Mouse (Mus musculus): ENCODE measurements around the gene Cacna2d4. TPM values are rescaled to one million over a fixed set of nuclear protein-coding genes. Genes with fewer than 3 reads are reported as not detected.

Gene Cacna2d4
- total and polyA plus RNA-seq, 3 experiments = 0.33 TPM; not detected in 2

DNA sequence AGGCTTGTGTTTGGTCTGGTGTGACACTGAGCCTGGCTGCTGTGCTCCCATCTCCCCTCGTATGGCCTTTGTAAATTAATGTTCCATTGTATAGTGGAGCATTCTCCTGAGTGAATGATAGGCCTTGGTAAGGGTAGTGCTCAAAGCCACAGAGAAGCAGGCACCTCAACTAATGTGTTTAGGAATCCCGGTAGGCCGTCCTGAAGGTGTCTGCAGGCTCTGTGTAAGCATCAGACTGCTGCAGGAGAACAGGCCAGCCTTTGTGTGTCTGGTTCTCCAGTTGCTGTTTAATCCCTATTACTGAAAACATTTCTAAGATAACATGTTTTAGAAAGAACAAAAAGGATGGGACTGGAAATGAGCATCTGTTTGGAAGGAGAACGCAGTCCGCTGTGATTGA is 17.7 kb upstream of the Cacna2d4 start:
- ATAC-seq (ENCODE audit: extremely low read depth, insufficient number of reproducible peaks, low FRiP score, poor library complexity, severe bottlenecking) = no peak
- Histone ChIP-seq H3K27me3 (ENCODE audit: insufficient read depth, low read length) (no peaks in the 10 kb centered on the region), H3K4me3 (ENCODE audit: low read depth, low read length) (no peak overlapping the region), H3K4me1 (ENCODE audit: insufficient read depth, low read depth, low read length) (no peaks in the 10 kb centered on the region), H3K36me3 (replicated peaks) (peaks cover 62% of the 10 kb centered on the region), H3K9me3 (replicated peaks) (no peaks in the 10 kb centered on the region)
- TF ChIP-seq CTCF (IDR thresholded peaks at IDR 0.05; ENCODE audit: low read depth, low read length) (no peak), TAL1 (conservative IDR thresholded peaks at IDR 0.05; ENCODE audit: low read depth, low read length) (no peak), POLR2AphosphoS5 (IDR thresholded peaks at IDR 0.05; ENCODE audit: insufficient replicate concordance, low read depth, low read length) (no peak), GATA1 (IDR thresholded peaks at IDR 0.05; ENCODE audit: borderline replicate concordance, low read length) (no peak), GATA2 (IDR thresholded peaks at IDR 0.05; ENCODE audit: borderline replicate concordance, low read depth, low read length) (no peak)
- DNase-seq (ENCODE audit: low spot score) = no peak

GRCm38 (mm10) chr6:119219237-119219870 is 17.0 kb upstream of the Cacna2d4 start:
- no peaks in the 10 kb centered on the region for H3K4me1 ChIP-seq (ENCODE audit: insufficient read depth, low read depth, low read length)
- no peaks in the 10 kb centered on the region for H3K9me3 ChIP-seq (replicated peaks)
- no peak for ATAC-seq (ENCODE audit: extremely low read depth, insufficient number of reproducible peaks, low FRiP score, poor library complexity, severe bottlenecking)
- H3K36me3 ChIP-seq (replicated peaks) = peaks cover 56% of the 10 kb centered on the region
- no peaks in the 10 kb centered on the region for H3K27me3 ChIP-seq (ENCODE audit: insufficient read depth, low read length)
- DNase-seq (ENCODE audit: low spot score) = no peak
- TF ChIP-seq GATA2 (IDR thresholded peaks at IDR 0.05; ENCODE audit: borderline replicate concordance, low read depth, low read length) = no peak
- no peak for TF ChIP-seq GATA1 (IDR thresholded peaks at IDR 0.05; ENCODE audit: borderline replicate concordance, low read length)
- no peak for TF ChIP-seq CTCF (IDR thresholded peaks at IDR 0.05; ENCODE audit: low read depth, low read length)
- TF ChIP-seq TAL1 (conservative IDR thresholded peaks at IDR 0.05; ENCODE audit: low read depth, low read length) = no peak
- no peak for TF ChIP-seq POLR2AphosphoS5 (IDR thresholded peaks at IDR 0.05; ENCODE audit: insufficient replicate concordance, low read depth, low read length)
- no peak overlapping the region for H3K4me3 ChIP-seq (ENCODE audit: low read depth, low read length)

DNA sequence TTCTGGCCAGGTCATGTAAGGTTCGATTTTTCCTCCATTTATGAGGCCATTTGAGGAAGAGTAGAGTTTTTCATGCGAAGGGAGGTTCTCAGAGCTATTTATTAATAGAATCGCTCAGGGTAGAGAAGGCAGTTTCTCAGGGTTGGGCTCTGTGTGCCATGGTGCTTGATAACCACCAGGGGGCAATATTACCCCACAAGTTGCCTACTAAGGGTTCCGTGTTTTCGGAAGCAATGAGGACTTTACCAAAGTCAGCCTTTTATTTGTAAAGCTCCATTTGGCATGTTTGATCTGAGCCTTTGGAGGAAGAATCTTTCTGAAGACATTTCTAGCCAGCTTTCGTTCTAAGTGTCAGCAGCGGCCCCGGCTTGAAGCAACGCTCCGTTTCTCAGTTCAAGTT is 16.0 kb upstream of the Cacna2d4 start:
- peaks cover 47% of the 10 kb centered on the region for H3K36me3 ChIP-seq (replicated peaks)
- ATAC-seq (ENCODE audit: extremely low read depth, insufficient number of reproducible peaks, low FRiP score, poor library complexity, severe bottlenecking) = 0 out of 2 replicates have a peak, but pooled peaks have one; percentile 19
- H3K9me3 ChIP-seq (replicated peaks) = no peaks in the 10 kb centered on the region
- no peaks in the 10 kb centered on the region; the same call in 1 of the 2 replicates for H3K27me3 ChIP-seq (ENCODE audit: insufficient read depth, low read length)
- DNase-seq (ENCODE audit: low spot score) = peak; percentile 30
- TF ChIP-seq GATA2 (IDR thresholded peaks at IDR 0.05; ENCODE audit: borderline replicate concordance, low read depth, low read length) (no peak), CTCF (IDR thresholded peaks at IDR 0.05; ENCODE audit: low read depth, low read length) (peak; percentile 77), GATA1 (IDR thresholded peaks at IDR 0.05; ENCODE audit: borderline replicate concordance, low read length) (no peak), POLR2AphosphoS5 (IDR thresholded peaks at IDR 0.05; ENCODE audit: insufficient replicate concordance, low read depth, low read length) (no peak), TAL1 (conservative IDR thresholded peaks at IDR 0.05; ENCODE audit: low read depth, low read length) (no peak)
- H3K4me3 ChIP-seq (ENCODE audit: low read depth, low read length) = no peak overlapping the region
- H3K4me1 ChIP-seq (ENCODE audit: insufficient read depth, low read depth, low read length) = no peaks in the 10 kb centered on the region

GRCm38 (mm10) chr6:119224451-119225195 is 11.7 kb upstream of the Cacna2d4 start:
- Histone ChIP-seq H3K4me1 (ENCODE audit: insufficient read depth, low read depth, low read length) (no peaks in the 10 kb centered on the region), H3K4me3 (ENCODE audit: low read depth, low read length) (no peak overlapping the region), H3K36me3 (replicated peaks) (peaks cover 14% of the 10 kb centered on the region), H3K27me3 (ENCODE audit: insufficient read depth, low read length) (no peaks in the 10 kb centered on the region; the same call in 1 of the 2 replicates), H3K9me3 (replicated peaks) (no peaks in the 10 kb centered on the region)
- ATAC-seq (ENCODE audit: extremely low read depth, insufficient number of reproducible peaks, low FRiP score, poor library complexity, severe bottlenecking) (no peak), DNase-seq (ENCODE audit: low spot score) (no peak)
- TF ChIP-seq TAL1 (conservative IDR thresholded peaks at IDR 0.05; ENCODE audit: low read depth, low read length) (no peak), GATA2 (IDR thresholded peaks at IDR 0.05; ENCODE audit: borderline replicate concordance, low read depth, low read length) (no peak), CTCF (IDR thresholded peaks at IDR 0.05; ENCODE audit: low read depth, low read length) (no peak), POLR2AphosphoS5 (IDR thresholded peaks at IDR 0.05; ENCODE audit: insufficient replicate concordance, low read depth, low read length) (no peak), GATA1 (IDR thresholded peaks at IDR 0.05; ENCODE audit: borderline replicate concordance, low read length) (no peak)

- ATAC-seq (ENCODE audit: extremely low read depth, insufficient number of reproducible peaks, low FRiP score, poor library complexity, severe bottlenecking) (no peak), DNase-seq (ENCODE audit: low spot score) (no peak)
- no peaks in the 10 kb centered on the region for H3K9me3 ChIP-seq (replicated peaks)
- H3K27me3 ChIP-seq (ENCODE audit: insufficient read depth, low read length) = no peaks in the 10 kb centered on the region; the same call in 1 of the 2 replicates
- TF ChIP-seq GATA1 (IDR thresholded peaks at IDR 0.05; ENCODE audit: borderline replicate concordance, low read length) (no peak), CTCF (IDR thresholded peaks at IDR 0.05; ENCODE audit: low read depth, low read length) (no peak), TAL1 (conservative IDR thresholded peaks at IDR 0.05; ENCODE audit: low read depth, low read length) (no peak), GATA2 (IDR thresholded peaks at IDR 0.05; ENCODE audit: borderline replicate concordance, low read depth, low read length) (no peak), POLR2AphosphoS5 (IDR thresholded peaks at IDR 0.05; ENCODE audit: insufficient replicate concordance, low read depth, low read length) (no peak)
- no peaks in the 10 kb centered on the region for H3K4me1 ChIP-seq (ENCODE audit: insufficient read depth, low read depth, low read length)
- H3K4me3 ChIP-seq (ENCODE audit: low read depth, low read length) = no peak overlapping the region
- peaks cover 11% of the 10 kb centered on the region for H3K36me3 ChIP-seq (replicated peaks)
Observed at GRCm38 (mm10) chr6:119225226-119225625, 11.1 kb upstream of the Cacna2d4 start.

DNA sequence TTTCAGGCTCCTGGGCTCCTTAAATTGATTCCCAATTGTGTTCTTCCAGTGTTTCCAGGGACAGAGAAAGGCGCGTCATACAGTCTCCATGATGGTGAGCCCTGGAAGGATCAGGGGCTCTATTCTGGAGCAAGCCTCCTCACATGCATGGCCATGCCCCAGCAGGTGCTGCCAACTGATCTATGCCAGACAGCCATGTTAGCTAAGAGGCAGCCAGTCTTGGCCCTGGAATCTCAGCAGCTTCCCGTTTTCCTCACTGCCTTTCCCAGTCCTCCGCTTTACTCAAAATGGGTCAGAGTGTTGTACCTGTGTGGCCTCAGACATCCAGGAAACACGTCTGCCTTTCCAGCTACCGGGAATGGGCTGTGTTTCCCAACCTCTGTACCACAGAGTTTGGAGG is 10.6 kb upstream of the Cacna2d4 start:
- TF ChIP-seq GATA2 (IDR thresholded peaks at IDR 0.05; ENCODE audit: borderline replicate concordance, low read depth, low read length) (no peak), TAL1 (conservative IDR thresholded peaks at IDR 0.05; ENCODE audit: low read depth, low read length) (no peak), GATA1 (IDR thresholded peaks at IDR 0.05; ENCODE audit: borderline replicate concordance, low read length) (no peak), CTCF (IDR thresholded peaks at IDR 0.05; ENCODE audit: low read depth, low read length) (no peak), POLR2AphosphoS5 (IDR thresholded peaks at IDR 0.05; ENCODE audit: insufficient replicate concordance, low read depth, low read length) (no peak)
- ATAC-seq (ENCODE audit: extremely low read depth, insufficient number of reproducible peaks, low FRiP score, poor library complexity, severe bottlenecking) (no peak), DNase-seq (ENCODE audit: low spot score) (no peak)
- H3K9me3 ChIP-seq (replicated peaks) = no peaks in the 10 kb centered on the region
- no peaks in the 10 kb centered on the region for H3K4me1 ChIP-seq (ENCODE audit: insufficient read depth, low read depth, low read length)
- no peak overlapping the region for H3K4me3 ChIP-seq (ENCODE audit: low read depth, low read length)
- H3K36me3 ChIP-seq (replicated peaks) = peaks cover 9% of the 10 kb centered on the region
- H3K27me3 ChIP-seq (ENCODE audit: insufficient read depth, low read length) = no peaks in the 10 kb centered on the region; the same call in 1 of the 2 replicates

All from G1E (cell line).